Mouse (Mus musculus): Measurements from ENCODE around the gene Atg101. TPM values are rescaled to one million over a fixed set of nuclear protein-coding genes. Genes with fewer than 3 reads are reported as not detected.

The Atg101 gene
- polyA plus RNA-seq, 1 experiment from 2014 or later = 75.0 TPM

DNA sequence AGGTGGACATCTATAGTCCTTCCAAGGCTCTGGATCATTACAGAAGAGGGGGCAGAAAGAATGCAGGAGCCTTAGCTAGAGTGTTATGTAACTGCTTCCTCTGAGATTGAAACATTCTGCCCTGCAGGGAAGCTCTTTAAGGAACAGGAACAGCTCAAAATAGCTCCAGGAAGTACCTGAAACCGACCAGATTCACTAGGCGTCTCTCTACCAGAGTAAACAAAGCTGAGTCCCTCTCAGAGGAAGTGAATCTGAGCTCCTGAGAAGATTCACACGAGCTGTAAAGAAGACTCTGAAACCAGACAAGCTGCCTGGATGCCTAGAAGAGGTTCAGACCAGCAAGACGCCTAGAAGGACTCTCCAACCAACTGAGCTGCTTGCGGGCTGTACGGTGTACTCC is 31.5 kb upstream of the Atg101 start:
- 72% methylated on average over 6 of the region's 6 CpGs for WGBS
- no peaks in the 10 kb centered on the region for H3K9me3 ChIP-seq (ENCODE audit: control insufficient read depth, low read length)
- no peak overlapping the region for H3K4me2 ChIP-seq (ENCODE audit: low read depth, low read length)
- H3K4me3 ChIP-seq (ENCODE audit: low read length) = no peak overlapping the region
- H3K36me3 ChIP-seq (ENCODE audit: control insufficient read depth, insufficient read depth, low read length) = no peaks in the 10 kb centered on the region
- no peak overlapping the region for H3K9ac ChIP-seq (ENCODE audit: low read length)
- no peak for ATAC-seq (ENCODE audit: low read depth)
- no peak overlapping the region for H3K27ac ChIP-seq (ENCODE audit: low read length)
- no peaks in the 10 kb centered on the region for H3K27me3 ChIP-seq (ENCODE audit: control insufficient read depth, insufficient read depth, low read depth, low read length)
- H3K4me1 ChIP-seq (replicated peaks; ENCODE audit: control insufficient read depth, insufficient read depth, low read length) = peaks cover 11% of the 10 kb centered on the region

DNA sequence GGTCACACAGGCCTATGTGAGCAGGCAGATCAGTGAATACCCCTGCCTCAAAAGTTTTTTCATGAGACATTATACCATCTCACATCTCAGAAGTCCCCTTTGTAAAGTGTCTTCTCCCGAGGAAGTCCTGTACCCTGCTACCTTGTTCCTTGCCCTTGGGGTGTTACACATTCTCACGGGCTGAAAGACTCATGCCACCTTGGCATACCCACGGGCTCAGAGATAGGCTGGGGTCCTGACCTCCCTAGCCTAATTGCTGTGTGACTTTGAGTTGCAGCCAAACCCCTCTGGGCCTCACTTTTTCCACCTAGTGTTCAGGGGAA is 30.5 kb upstream of the Atg101 start:
- Histone ChIP-seq H3K4me2 (ENCODE audit: low read depth, low read length) (peak overlapping the region; percentile 94), H3K4me1 (replicated peaks; ENCODE audit: control insufficient read depth, insufficient read depth, low read length) (peaks cover 4% of the 10 kb centered on the region), H3K9me3 (ENCODE audit: control insufficient read depth, low read length) (no peaks in the 10 kb centered on the region), H3K27me3 (ENCODE audit: control insufficient read depth, insufficient read depth, low read depth, low read length) (no peaks in the 10 kb centered on the region), H3K9ac (ENCODE audit: low read length) (peak overlapping the region; percentile 90), H3K36me3 (ENCODE audit: control insufficient read depth, insufficient read depth, low read length) (no peaks in the 10 kb centered on the region), H3K4me3 (ENCODE audit: low read length) (peak overlapping the region; percentile 68), H3K27ac (ENCODE audit: low read length) (0 out of 2 replicates have a peak overlapping the region, but pooled peaks have one; percentile 50)
- peak; percentile 15; the same call in 1 of the 2 replicates for ATAC-seq (ENCODE audit: low read depth)
- WGBS = 31% methylated on average over 3 of the region's 3 CpGs

DNA sequence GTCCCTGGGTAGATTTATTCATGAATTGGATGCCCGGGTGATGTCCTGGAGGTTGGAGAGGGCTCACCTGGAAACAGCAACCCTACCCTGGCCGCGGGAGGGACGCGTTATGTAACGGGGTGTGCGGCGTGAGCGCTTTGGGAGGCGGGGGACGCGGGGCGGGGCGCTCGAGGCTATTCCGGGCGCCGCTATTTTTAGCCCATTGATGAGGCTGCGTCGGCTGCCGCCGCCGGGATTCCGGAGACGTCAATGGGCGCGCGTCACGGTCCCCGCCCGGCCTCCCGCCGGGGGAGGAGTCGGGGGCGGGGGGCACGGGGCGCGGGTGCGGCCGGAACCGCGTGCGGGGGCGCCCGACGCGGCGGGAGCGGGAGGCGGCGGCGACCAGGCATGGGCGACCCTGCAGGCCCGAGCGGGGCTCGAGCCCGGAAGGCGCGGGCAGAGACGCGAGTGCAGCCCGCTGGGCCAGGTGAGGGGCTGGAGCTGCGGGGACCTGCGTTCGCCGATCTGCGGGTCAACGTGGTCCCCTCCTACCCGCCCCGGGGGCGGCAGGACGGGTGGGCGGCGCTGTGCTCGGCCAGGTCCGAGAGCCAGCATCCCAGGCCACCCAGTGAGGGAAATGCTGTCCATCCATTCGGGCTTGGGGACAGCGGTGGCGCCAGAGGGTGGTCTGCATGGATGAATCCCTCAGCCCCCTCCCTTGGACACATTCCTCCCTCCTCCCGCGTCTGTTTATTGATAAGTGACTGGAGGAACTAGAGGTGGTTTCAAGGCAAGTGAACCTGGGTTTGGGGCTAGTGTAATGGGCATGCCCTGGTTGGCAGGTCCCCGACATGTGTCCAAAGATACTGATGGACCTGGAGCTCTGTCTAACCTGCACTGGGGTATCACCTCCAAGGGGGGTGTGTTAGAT is 29.9 kb upstream of the Atg101 start, which contains the start of gene Nr4a1:
Gene Nr4a1 (plus strand): TSS at position 384 of the 910 bp plus-strand sequence.
- H3K4me2 ChIP-seq (ENCODE audit: low read depth, low read length) = peak within 1 kb of the TSS; percentile 94
- H3K4me3 ChIP-seq (ENCODE audit: low read length) = peak within 1 kb of the TSS; percentile 68
- H3K9me3 ChIP-seq (ENCODE audit: control insufficient read depth, low read length) = no peaks in the 10 kb centered on the region
- peak within 1 kb of the TSS; percentile 50; the same call in 1 of the 2 replicates for H3K27ac ChIP-seq (ENCODE audit: low read length)
- peaks cover 4% of the 10 kb centered on the region for H3K4me1 ChIP-seq (replicated peaks; ENCODE audit: control insufficient read depth, insufficient read depth, low read length)
- peak within 1 kb of the TSS; percentile 90 for H3K9ac ChIP-seq (ENCODE audit: low read length)
- no peaks in the 10 kb centered on the region for H3K36me3 ChIP-seq (ENCODE audit: control insufficient read depth, insufficient read depth, low read length)
- no peaks in the 10 kb centered on the region for H3K27me3 ChIP-seq (ENCODE audit: control insufficient read depth, insufficient read depth, low read depth, low read length)
- WGBS = under 1% methylated on average over 76 of the region's 82 CpGs
- peak; percentile 85 for ATAC-seq (ENCODE audit: low read depth)

DNA sequence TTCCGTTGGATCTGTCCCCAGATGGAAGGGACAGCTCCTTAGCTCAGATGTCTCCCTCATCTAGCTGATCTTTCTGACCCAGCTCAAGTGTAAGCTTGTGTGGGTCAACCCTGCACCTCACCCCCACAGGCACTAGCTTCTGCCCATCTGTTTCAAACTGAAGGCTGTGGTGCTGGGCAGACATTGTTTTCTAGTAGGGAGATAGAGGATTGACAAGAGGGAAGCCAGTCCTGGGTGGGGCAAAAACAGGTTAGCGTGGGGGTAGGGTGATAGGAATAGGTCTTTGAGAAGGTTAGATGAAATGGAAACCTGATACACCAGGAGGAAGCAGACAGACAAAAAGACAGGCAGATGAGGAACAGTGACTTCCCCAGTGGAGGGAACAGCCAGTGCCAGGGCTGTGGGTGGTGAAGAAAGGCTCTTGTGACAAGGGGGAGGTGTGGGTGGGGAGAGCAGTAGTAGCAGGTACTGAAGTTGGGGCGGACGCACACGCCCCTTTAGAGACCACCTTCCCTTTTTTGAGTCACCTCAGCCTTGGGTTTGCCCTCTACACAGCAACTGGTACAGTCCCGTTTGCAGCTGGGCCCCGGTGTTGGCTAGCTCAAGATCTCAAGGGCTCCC is 28.1 kb upstream of the Atg101 start:
- Histone ChIP-seq H3K27ac (ENCODE audit: low read length) (no peak overlapping the region), H3K27me3 (ENCODE audit: control insufficient read depth, insufficient read depth, low read depth, low read length) (no peaks in the 10 kb centered on the region), H3K9me3 (ENCODE audit: control insufficient read depth, low read length) (no peaks in the 10 kb centered on the region), H3K9ac (ENCODE audit: low read length) (no peak overlapping the region), H3K4me1 (replicated peaks; ENCODE audit: control insufficient read depth, insufficient read depth, low read length) (peaks cover 16% of the 10 kb centered on the region), H3K4me3 (ENCODE audit: low read length) (no peak overlapping the region), H3K36me3 (ENCODE audit: control insufficient read depth, insufficient read depth, low read length) (no peaks in the 10 kb centered on the region), H3K4me2 (ENCODE audit: low read depth, low read length) (no peak overlapping the region)
- 79% methylated on average over 7 of the region's 7 CpGs for WGBS
- no peak for ATAC-seq (ENCODE audit: low read depth)

DNA sequence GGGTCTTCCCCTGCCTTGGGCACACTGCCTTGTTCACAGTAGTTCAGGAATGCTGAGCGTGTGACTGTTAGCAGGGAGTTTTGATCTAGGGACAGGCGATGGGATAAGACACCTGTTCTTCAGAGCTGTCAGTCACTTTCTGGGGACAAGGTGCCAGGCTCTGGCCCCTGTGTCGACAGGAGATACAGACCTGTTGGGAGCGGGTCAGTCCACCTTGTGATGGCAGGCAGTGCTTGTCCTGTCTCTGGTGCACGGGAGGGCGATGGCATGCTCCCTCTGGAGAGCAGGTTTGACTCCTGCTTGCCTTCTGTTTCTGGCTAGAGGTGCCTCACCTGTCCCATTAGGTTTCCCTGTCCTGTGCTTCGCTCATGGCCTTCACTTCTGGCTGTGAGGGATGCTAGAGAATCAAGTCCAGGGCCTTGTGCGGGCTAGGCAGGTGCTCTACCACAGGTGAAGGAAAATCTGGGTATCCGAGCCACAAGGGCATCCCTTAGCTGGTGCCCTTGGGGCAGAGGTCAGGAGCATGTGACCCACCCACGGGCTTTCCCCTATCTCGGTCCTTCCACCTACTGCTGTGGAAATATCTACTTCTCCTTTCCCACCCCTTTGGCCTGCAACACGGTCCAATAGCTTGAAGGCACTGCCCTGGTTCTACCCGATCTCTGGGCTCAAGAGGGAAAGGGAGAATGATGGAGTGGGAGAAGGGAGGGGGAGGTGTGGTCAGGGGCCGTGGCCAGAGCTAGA is 27.4 kb upstream of the Atg101 start:
- Histone ChIP-seq H3K4me3 (ENCODE audit: low read length) (no peak overlapping the region), H3K4me1 (replicated peaks; ENCODE audit: control insufficient read depth, insufficient read depth, low read length) (peaks cover 23% of the 10 kb centered on the region), H3K4me2 (ENCODE audit: low read depth, low read length) (no peak overlapping the region), H3K27ac (ENCODE audit: low read length) (no peak overlapping the region), H3K36me3 (ENCODE audit: control insufficient read depth, insufficient read depth, low read length) (no peaks in the 10 kb centered on the region), H3K9me3 (ENCODE audit: control insufficient read depth, low read length) (no peaks in the 10 kb centered on the region), H3K9ac (ENCODE audit: low read length) (no peak overlapping the region), H3K27me3 (ENCODE audit: control insufficient read depth, insufficient read depth, low read depth, low read length) (no peaks in the 10 kb centered on the region)
- no peak for ATAC-seq (ENCODE audit: low read depth)
- WGBS = 67% methylated on average over 14 of the region's 14 CpGs

DNA sequence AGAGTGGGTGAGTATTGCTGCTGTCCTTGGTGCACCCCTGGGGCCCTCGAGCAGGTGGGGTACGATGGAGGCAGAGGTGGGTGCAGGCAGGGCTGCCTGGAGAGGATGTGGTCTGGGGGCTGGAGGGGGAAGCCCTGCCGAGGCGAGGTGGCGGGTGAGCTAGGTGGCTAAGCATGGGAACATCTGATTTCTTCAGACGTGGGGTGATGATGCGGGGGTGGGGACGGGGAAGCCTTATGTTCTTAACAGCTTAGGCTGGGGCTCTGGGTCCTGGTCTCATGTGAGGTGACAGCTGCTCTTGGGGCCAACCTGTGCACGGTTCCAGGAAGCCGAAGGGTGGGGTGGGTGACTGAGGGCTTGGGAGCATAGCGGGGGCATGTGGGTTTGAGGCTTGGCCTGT is 25.7 kb upstream of the Atg101 start:
- no peak overlapping the region for H3K9ac ChIP-seq (ENCODE audit: low read length)
- ATAC-seq (ENCODE audit: low read depth) = no peak
- WGBS = 83% methylated on average over 11 of the region's 11 CpGs
- H3K36me3 ChIP-seq (ENCODE audit: control insufficient read depth, insufficient read depth, low read length) = no peaks in the 10 kb centered on the region
- H3K4me3 ChIP-seq (ENCODE audit: low read length) = no peak overlapping the region
- H3K9me3 ChIP-seq (ENCODE audit: control insufficient read depth, low read length) = no peaks in the 10 kb centered on the region
- peaks cover 29% of the 10 kb centered on the region for H3K4me1 ChIP-seq (replicated peaks; ENCODE audit: control insufficient read depth, insufficient read depth, low read length)
- no peaks in the 10 kb centered on the region for H3K27me3 ChIP-seq (ENCODE audit: control insufficient read depth, insufficient read depth, low read depth, low read length)
- no peak overlapping the region for H3K27ac ChIP-seq (ENCODE audit: low read length)
- H3K4me2 ChIP-seq (ENCODE audit: low read depth, low read length) = no peak overlapping the region

DNA sequence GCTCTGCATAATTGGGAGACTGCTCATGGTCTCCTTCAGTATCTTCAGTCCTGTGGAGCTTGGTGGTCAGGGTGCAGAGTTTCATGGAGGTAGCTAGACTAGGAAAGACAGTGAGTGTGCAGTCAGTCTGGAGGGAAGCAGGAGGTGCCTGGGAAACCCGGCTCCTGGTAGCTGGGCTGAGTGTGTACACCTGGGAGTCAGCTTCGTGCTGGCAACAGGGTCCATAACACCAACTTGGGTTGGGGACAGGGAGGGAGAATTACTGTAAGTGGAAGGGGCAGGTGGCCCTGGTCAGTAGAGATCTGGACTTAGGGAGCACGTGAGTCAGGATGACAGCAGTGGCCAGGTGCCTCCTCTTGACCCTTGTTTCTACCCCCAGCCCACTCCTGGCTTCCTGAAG is 24.1 kb upstream of the Atg101 start:
- Histone ChIP-seq H3K36me3 (ENCODE audit: control insufficient read depth, insufficient read depth, low read length) (no peaks in the 10 kb centered on the region), H3K9ac (ENCODE audit: low read length) (peak overlapping the region; percentile 15; the same call in 1 of the 2 replicates), H3K4me1 (replicated peaks; ENCODE audit: control insufficient read depth, insufficient read depth, low read length) (peaks cover 25% of the 10 kb centered on the region), H3K27me3 (ENCODE audit: control insufficient read depth, insufficient read depth, low read depth, low read length) (no peaks in the 10 kb centered on the region), H3K4me2 (ENCODE audit: low read depth, low read length) (no peak overlapping the region), H3K27ac (ENCODE audit: low read length) (peak overlapping the region; percentile 97), H3K4me3 (ENCODE audit: low read length) (no peak overlapping the region), H3K9me3 (ENCODE audit: control insufficient read depth, low read length) (no peaks in the 10 kb centered on the region)
- no peak for ATAC-seq (ENCODE audit: low read depth)
- 72% methylated on average over 3 of the region's 3 CpGs for WGBS

DNA sequence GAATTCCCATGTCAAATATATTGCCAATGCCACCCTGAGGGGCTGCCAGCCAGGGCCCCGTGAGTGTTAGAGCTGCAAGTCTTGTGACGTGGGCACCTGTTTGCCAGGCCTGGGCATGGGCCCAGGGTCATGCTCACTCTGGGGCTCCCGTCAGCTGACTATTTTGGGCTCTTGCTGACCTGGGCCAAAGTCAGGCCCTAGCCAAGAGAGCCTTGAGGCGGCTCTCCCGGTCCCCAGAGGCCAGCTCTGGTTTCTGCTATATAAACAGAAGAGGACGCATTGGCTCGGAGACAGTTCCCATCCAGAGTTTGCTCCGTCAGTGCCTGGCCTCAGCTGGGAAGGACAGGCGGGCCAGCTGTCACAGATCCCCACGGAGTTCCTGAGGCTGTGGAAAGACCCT is 23.7 kb upstream of the Atg101 start:
- 27% methylated on average over 10 of the region's 10 CpGs for WGBS
- Histone ChIP-seq H3K4me1 (replicated peaks; ENCODE audit: control insufficient read depth, insufficient read depth, low read length) (peaks cover 25% of the 10 kb centered on the region), H3K9me3 (ENCODE audit: control insufficient read depth, low read length) (no peaks in the 10 kb centered on the region), H3K27ac (ENCODE audit: low read length) (peak overlapping the region; percentile 97), H3K9ac (ENCODE audit: low read length) (peak overlapping the region; percentile 15; the same call in 1 of the 2 replicates), H3K36me3 (ENCODE audit: control insufficient read depth, insufficient read depth, low read length) (no peaks in the 10 kb centered on the region), H3K4me2 (ENCODE audit: low read depth, low read length) (0 out of 2 replicates have a peak overlapping the region, but pooled peaks have one; percentile 24), H3K27me3 (ENCODE audit: control insufficient read depth, insufficient read depth, low read depth, low read length) (no peaks in the 10 kb centered on the region), H3K4me3 (ENCODE audit: low read length) (no peak overlapping the region)
- ATAC-seq (ENCODE audit: low read depth) = peak; percentile 69
